Mouse (Mus musculus) A20 (cell line): ENCODE measurements at regions not wholly inside any gene's neighbourhood (a gene's known extent, or its start where the extent isn't known, plus 50 kb on each side); places are given as distances from the start of the nearest gene placed in this dataset.

Experiments
- DNase-seq: peaks from one replicate; pipeline ENCODE4 v3.0.0-alpha.2; 2011; ENCODE audit warnings: low read depth, low spot score

DNA sequence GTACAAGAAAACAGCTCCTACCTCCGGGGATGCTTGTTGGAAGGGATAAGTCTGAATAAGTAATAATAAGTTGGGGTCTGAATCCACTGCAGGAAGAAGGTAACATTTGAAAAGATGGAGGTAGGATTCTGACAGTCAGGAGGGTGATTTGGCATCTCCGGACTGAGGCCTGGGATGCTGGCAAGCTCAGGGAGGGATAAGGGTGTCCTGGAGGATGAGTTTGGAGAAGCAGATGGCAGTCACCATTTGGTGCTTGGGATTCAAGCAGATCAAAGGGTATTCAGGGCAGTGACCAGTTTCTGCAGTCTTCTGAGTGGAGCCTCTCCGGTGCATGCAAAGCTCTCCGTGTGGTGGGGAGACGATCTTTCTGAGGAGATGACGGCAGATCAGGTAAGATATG lies 62.9 kb upstream of the Gm2310 start:
- DNase-seq, result no peak

DNA sequence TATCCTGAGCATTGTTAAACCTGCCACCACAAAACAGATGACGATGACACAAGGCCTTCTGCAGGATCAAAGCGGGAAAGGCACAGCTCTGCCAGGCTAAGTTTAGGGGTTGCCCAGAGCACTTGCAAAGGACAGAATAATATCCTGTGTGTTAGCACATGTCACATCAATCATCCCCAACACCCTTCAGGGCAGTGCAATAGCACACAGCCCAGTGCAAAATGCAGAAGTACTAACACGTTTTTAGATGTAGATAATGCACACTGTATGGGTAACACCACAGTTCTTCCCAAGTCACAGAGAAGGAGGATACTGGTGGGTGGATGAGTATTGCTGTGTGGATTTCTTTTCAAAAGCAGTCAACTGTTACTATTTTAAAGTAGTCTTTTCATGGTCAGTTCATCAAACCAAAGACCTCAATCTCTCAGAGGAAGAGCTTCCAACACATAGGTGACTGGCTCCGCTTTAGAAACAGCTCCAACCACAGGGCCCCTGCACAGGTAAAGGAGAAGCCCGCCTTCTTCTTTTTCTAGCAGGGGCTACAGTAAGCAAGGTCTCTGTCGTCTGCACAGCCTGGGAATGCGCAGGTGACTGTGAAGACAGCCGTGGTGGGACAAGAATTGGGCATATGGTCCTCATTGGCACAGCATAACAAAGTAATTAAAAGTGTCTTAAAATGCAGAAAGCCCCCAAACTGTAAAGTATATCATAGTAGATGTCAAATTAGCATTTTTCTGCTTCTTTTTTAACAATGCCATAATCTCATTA lies 61.6 kb upstream of the Gm2310 start:
- DNase-seq, result no peak

DNA sequence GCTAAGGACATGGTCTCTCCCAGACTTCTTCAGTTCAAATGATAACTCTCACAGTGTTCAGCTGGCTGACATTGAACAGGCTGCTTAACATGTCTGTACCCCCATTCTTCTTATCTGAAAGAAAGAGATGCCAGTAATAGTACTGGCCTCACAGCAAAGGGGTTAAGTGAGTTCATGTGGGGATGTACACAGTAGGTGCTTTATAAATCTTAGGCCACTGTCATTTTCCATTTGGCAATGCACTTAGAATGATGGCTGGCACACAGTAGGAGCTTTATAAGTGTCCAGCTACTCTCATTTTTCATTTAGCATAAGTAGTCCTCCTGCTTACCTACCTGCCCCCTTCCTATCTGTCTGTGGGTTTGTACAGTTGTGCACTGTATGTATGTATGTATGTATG lies 60.3 kb upstream of the Gm2310 start:
- DNase-seq, result no peak

DNA sequence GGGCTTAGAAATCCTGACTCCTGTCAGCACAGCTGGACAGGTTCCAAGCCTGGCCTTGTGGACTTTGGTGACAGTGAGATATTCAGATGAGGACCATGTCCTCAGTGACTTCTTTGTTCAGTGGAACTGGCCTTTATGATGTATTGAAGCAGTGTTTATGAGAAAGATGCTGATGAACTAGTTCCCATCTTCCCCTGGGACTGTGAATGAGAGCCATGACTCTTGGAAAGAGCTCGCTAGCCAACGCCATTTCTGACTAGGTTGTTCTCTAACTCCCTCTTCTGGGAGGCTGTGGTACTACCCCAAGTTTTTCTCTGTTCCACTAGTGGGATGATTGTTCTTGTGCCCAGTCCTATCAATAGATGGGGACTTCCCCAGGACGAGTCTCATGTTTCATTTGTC lies 57.7 kb upstream of the Gm2310 start:
- DNase-seq, result peak; percentile 75

DNA sequence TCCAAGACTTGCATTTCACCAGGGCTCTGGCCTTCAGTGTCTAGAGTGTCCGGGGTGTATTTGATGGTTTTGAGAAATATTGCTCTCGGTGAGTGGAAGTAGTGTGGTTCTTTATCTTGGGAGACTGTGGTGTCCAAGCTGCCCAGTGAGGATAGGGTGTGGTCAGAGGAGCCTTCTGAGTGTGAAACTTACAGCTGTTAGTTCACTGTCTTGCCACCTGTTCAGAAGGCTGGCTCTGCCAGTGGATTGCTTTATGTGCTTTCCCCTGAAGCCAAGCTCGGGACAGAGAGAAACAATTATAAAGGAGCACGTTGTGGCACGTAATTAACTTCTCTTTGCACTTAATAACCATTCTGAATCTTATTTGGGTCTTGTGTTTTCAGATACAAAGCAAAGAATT lies 57.2 kb upstream of the Gm2310 start:
- DNase-seq, result no peak

DNA sequence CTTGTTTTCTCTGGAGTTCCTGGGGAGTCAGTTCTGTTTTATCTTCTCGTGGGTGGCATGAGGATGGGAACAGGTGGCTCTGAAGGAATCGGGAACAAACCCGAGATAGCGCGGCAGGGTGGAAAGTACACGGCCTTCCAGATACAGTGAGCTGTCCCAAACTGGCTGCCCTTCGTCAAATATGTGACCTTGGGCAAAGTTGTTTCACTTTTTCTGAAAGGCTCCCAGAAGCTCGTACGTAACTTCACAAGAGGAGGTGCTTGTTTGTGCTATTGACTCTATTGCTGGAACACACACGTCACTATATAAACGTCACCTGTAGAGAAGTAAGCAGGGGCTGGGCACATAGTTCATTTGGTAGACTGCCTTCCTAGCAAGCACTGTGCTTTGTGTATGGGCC lies 49.9 kb upstream of the Gm2310 start:
- peak; percentile 84 for DNase-seq
